Mouse (Mus musculus) spleen, adult 2 months (tissue): ENCODE measurements around the gene Rapgef2.

Experiments
- CTCF ChIP-seq: fragments of 200-500 bp; IDR thresholded peaks from 2 replicates; pipeline ENCODE4 v1.5.1; 2011; ENCODE audit warnings: mild to moderate bottlenecking, inconsistent platforms; ENCODE audit not compliant: insufficient read depth, insufficient read length, insufficient replicate concordance; ENCODE audit errors: extremely low read depth
- POLR2A ChIP-seq: fragments of 200-500 bp; IDR thresholded peaks from 2 replicates; pipeline ENCODE4 v1.6.1; 2011; ENCODE audit warnings: low read depth, low read length, inconsistent platforms

GRCm38 (mm10) chr3:79242922-79243705, 43.2 kb downstream of the Rapgef2 start:
- no peak for TF ChIP-seq POLR2A
- no peak for TF ChIP-seq CTCF
